Mouse (Mus musculus) effector memory CD4-positive, alpha-beta T cell, adult 5 months (primary cell): ENCODE results near the gene Dnaic1. TPM values are rescaled to one million over a fixed set of nuclear protein-coding genes. Genes with fewer than 3 reads are reported as not detected.

Experiments
- polyA plus RNA-seq: library from polyadenylated mRNA; unstranded; fragments of 100-300 nt; shearing (Covaris generic); gene quantifications from one replicate; pipeline ENCODE4 v1.2.1, GENCODE M21; 2017

Dnaic1 gene
- polyA plus RNA-seq: not detected

DNA sequence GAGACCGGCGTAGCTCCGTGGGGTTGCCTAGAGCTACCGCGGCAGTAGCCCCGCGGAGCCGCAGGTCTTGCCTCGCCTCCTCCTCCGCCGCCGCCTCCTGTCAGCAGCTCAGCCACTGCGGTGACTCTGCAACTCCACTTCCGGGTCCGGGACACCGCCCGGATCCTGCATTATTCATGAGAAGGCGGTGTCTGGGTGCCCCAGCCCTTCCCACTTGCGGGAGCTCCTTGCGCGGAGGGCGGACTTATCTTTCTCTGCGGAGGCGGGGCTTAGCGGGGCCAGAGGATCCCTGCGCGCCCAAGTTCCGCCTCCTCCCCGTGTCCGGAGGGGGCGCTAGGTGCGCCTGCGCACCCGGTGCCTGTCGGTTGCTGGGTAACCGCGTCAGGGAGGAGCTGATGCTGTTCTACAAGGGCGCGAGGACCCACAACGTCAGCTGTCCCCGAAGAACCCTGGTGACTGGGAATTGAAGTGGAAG is at the start of gene Dnaic1, which contains the start of gene Fam219a:
Dnaic1 (plus strand) TSS at position 365 of the 475 bp plus-strand sequence.
Fam219a (minus strand) TSS at position 128 of the 475 bp plus-strand sequence.

DNA sequence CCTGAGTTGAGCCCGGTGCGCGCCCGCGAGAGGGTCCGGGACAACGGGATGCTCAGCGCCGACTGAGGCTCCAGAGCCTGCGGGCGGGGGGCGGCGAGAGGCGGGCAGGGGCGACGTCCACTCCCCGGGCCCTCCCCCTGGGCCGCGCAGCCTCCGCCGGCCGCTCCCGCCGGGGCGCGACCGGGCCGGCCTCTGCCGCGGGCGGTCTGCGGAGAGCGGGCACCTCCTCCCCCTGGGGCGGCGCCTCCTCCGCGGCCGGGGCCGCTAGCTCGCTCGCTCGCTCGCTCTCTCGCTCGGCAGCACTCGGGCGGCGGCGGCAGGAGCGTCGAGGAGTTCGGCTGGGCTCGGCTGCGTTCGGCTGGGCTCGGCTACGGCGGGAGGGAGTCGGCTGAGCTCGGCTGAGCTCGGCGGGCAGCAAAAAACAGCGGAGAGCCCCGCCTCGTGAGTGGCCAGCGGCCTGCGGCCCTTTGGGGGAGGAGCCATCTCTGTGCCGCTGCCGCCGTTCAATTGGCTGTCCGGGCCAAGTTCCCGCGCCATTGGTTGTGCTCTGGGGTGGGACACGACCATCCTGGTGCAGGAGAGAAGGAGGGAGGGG is 70.4 kb downstream of the Dnaic1 start, which contains the start of gene Enho:
Enho (minus strand) TSS at position 412 of the 595 bp plus-strand sequence.

Other genes with a start within 250 kb of the Dnaic1 start
- 98.3 TPM for gene Ubap1, start 220.8 kb upstream of the Dnaic1 start, polyA plus RNA-seq
- 0.87 TPM for gene Kif24, start 104.9 kb upstream of the Dnaic1 start, polyA plus RNA-seq
- gene Nudt2, start 104.6 kb upstream of the Dnaic1 start, polyA plus RNA-seq: 10.3 TPM
- gene AI464131, start 66.7 kb upstream of the Dnaic1 start, polyA plus RNA-seq: not detected
- not detected for gene 1110017D15Rik, start 52.4 kb upstream of the Dnaic1 start, polyA plus RNA-seq
- 6.4 TPM for gene Fam219a, start 237 bp upstream of the Dnaic1 start, polyA plus RNA-seq
- gene Enho, start 70.5 kb downstream of the Dnaic1 start, polyA plus RNA-seq: not detected
- not detected for gene Cntfr, start 127.3 kb downstream of the Dnaic1 start, polyA plus RNA-seq
- gene Il11ra1, start 130.2 kb downstream of the Dnaic1 start, polyA plus RNA-seq: 6.8 TPM
- 22.5 TPM for gene Rpp25l, start 143.8 kb downstream of the Dnaic1 start, polyA plus RNA-seq
- gene Dctn3, start 153.4 kb downstream of the Dnaic1 start, polyA plus RNA-seq: 100 TPM
- gene Arid3c, start 161.4 kb downstream of the Dnaic1 start, polyA plus RNA-seq: not detected
- gene Galt, start 185.5 kb downstream of the Dnaic1 start, polyA plus RNA-seq: 58.6 TPM
- 25.2 TPM for gene Sigmar1, start 186.4 kb downstream of the Dnaic1 start, polyA plus RNA-seq
- gene Ccl27a, start 204.5 kb downstream of the Dnaic1 start, polyA plus RNA-seq: 8.3 TPM